26 mouse cellular contexts compared by ENCODE assay signal in the genomic region with DNA sequence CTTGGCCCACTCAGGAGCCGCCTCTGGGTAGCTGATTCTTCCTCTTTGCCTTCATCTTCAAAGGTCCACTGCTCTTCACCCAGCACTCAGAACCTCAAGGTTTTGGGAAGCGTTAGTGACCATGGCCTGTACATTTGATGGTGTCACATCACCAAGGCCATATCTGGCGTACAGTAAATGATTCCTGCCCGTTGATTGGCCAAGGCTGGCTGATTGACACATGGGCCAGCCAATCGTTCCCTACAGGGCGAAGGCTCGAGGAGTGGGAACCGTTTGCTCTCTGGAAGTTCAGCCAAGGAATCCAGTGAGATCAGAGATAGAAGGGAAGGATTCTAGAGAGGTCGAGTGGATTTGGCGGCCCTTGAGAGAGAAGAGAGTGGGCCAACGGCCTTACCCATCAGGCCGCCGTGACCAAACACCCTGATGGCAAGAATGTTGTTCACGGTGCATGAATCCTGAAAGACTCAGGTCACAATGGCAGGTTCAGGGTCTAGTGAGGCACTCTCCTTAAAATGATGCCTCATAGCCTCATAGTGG. TPM values are rescaled to one million over a fixed set of nuclear protein-coding genes. Genes with fewer than 3 reads are reported as not detected.
DNase-seq lines count a peak whose midpoint lies in the region; ATAC-seq lines count a peak whose summit lies in the region.
"Had no signal": no experiment of that assay in that cellular context is flagged by ENCODE, and none has a peak within 500 bp of the region (broad histone marks: within the 10 kb centered on the region; RNA-seq: fewer than 3 reads in every experiment).

No protein-coding gene starts in this region.

- H3K4me3 ChIP-seq in forebrain, embryonic 11.5 days (ENCODE audit: low read depth, low read length) = no peak overlapping the region
- H3K4me3 ChIP-seq in forebrain, embryonic 16.5 days (replicated peaks; ENCODE audit: low read length) = no peak overlapping the region
- H3K4me3 ChIP-seq: forebrain, embryonic 13.5 days; heart, embryonic 10.5 days; liver, embryonic 13.5 days; myocyte; stomach, embryonic 15.5 days had no signal

- WGBS in forebrain, embryonic 11.5 days = 95% methylated on average over 14 of the region's 14 CpGs
- WGBS in forebrain, embryonic 16.5 days = 94% methylated on average over 14 of the region's 14 CpGs

- no peak for ATAC-seq in forebrain, embryonic 11.5 days (replicated peaks; ENCODE audit: low FRiP score)
- no peak for ATAC-seq in forebrain, embryonic 16.5 days
- ATAC-seq: activated CD4-positive, CD25-positive, alpha-beta regulatory T cell, adult 4 months; forebrain, embryonic 13.5 days; inflammation-experienced regulatory T-cells, adult 6 months had no signal

- H3K27ac ChIP-seq in forebrain, embryonic 11.5 days (ENCODE audit: low read depth, low read length) = no peak overlapping the region
- H3K27ac ChIP-seq in forebrain, embryonic 16.5 days (ENCODE audit: low read length) = no peak overlapping the region
- H3K27ac ChIP-seq: forebrain, embryonic 13.5 days; heart, embryonic 10.5 days; liver, embryonic 13.5 days; stomach, embryonic 15.5 days had no signal

- no peaks in the 10 kb centered on the region for H3K9me3 ChIP-seq in forebrain, embryonic 11.5 days (ENCODE audit: control insufficient read depth, low read length)
- H3K9me3 ChIP-seq in forebrain, embryonic 16.5 days (ENCODE audit: control insufficient read depth, low read length) = no peaks in the 10 kb centered on the region
- H3K9me3 ChIP-seq: forebrain, embryonic 13.5 days; heart, embryonic 10.5 days; liver, embryonic 13.5 days; stomach, embryonic 15.5 days had no signal

- H3K27me3 ChIP-seq in forebrain, embryonic 11.5 days (ENCODE audit: control insufficient read depth, insufficient read depth, low read length) = no peaks in the 10 kb centered on the region
- no peaks in the 10 kb centered on the region for H3K27me3 ChIP-seq in forebrain, embryonic 16.5 days (replicated peaks; ENCODE audit: control insufficient read depth, insufficient read depth, low read length)
- H3K27me3 ChIP-seq: forebrain, embryonic 13.5 days; liver, embryonic 13.5 days; stomach, embryonic 15.5 days had no signal

- no peaks in the 10 kb centered on the region for H3K4me1 ChIP-seq in forebrain, embryonic 11.5 days (replicated peaks; ENCODE audit: control insufficient read depth, insufficient read depth, low read length)
- no peaks in the 10 kb centered on the region for H3K4me1 ChIP-seq in forebrain, embryonic 16.5 days (replicated peaks; ENCODE audit: control insufficient read depth, insufficient read depth, low read length)
- H3K4me1 ChIP-seq: forebrain, embryonic 13.5 days; heart, embryonic 10.5 days; liver, embryonic 13.5 days; stomach, embryonic 15.5 days had no signal

- no peak overlapping the region for H3K4me2 ChIP-seq in forebrain, embryonic 11.5 days (ENCODE audit: low read depth, low read length, severe bottlenecking)
- no peak overlapping the region for H3K4me2 ChIP-seq in forebrain, embryonic 16.5 days (ENCODE audit: low read length)
- H3K4me2 ChIP-seq: forebrain, embryonic 13.5 days; liver, embryonic 13.5 days; stomach, embryonic 15.5 days had no signal

- DNase-seq in forebrain, embryonic 11.5 days (ENCODE audit: low spot score) = peak; percentile 46
- DNase-seq in spleen, postnatal 4 days (ENCODE audit: low spot score in 2 of 2) = peak; percentile 10 to 56
- DNase-seq in spleen, postnatal 36 days (ENCODE audit: low spot score in 2 of 2) = no peak
- DNase-seq in induced T-regulatory cell, adult 2 months (ENCODE audit: low read depth) = peak; percentile 37
- no peak for DNase-seq in right cerebral cortex, adult 18-20 months
- no peak for DNase-seq in heart, adult 9 months (ENCODE audit: low spot score in 2 of 2)
- DNase-seq: adrenal gland, postnatal 14 days; cerebellum, postnatal 25 days; gastrocnemius, postnatal 25 days; kidney, adult 9 months; kidney, postnatal 36 days; liver, embryonic 13.5 days; midbrain, embryonic 14.5 days; right cerebral cortex, postnatal 14 days; spleen, adult 18-20 months; thymus, postnatal 14 days had no signal

- H3K9ac ChIP-seq in forebrain, embryonic 11.5 days (ENCODE audit: low read length) = no peak overlapping the region
- no peak overlapping the region for H3K9ac ChIP-seq in forebrain, embryonic 16.5 days (replicated peaks; ENCODE audit: low read depth, low read length)
- H3K9ac ChIP-seq: forebrain, embryonic 13.5 days; liver, embryonic 13.5 days; stomach, embryonic 15.5 days had no signal

- H3K36me3 ChIP-seq in forebrain, embryonic 11.5 days (ENCODE audit: control insufficient read depth, insufficient read depth, low read length) = no peaks in the 10 kb centered on the region
- no peaks in the 10 kb centered on the region for H3K36me3 ChIP-seq in forebrain, embryonic 16.5 days (ENCODE audit: control insufficient read depth, insufficient read depth)
- H3K36me3 ChIP-seq: heart, embryonic 10.5 days; liver, embryonic 13.5 days; stomach, embryonic 15.5 days had no signal

RNA-seq across cellular contexts. Expression of gene Zbp1, which starts 13.1 kb away (rescaled TPM):
- not detected in 2 replicates for polyA plus RNA-seq in forebrain, embryonic 11.5 days (2014; fragmentation: Nextera tagmentation; extraction: Ambion mirVana)
- not detected in 2 replicates for polyA plus RNA-seq in forebrain, embryonic 16.5 days (2015; fragmentation: Nextera tagmentation; extraction: Ambion mirVana)
- polyA plus RNA-seq: forebrain, embryonic 13.5 days; heart, embryonic 10.5 days; hindbrain, embryonic 11.5 days had no signal

RNA-seq across cellular contexts. Expression of gene Pck1, which starts 52.8 kb away (rescaled TPM):
- polyA plus RNA-seq in forebrain, embryonic 11.5 days (2014; fragmentation: Nextera tagmentation; extraction: Ambion mirVana) = not detected in 2 replicates
- polyA plus RNA-seq in forebrain, embryonic 16.5 days (2015; fragmentation: Nextera tagmentation; extraction: Ambion mirVana) = not detected in 2 replicates
- polyA plus RNA-seq: activated CD4-positive, CD25-positive, alpha-beta regulatory T cell, adult 4 months; brain, embryonic 14.5 days; forebrain, embryonic 13.5 days; heart, embryonic 10.5 days; hindbrain, embryonic 11.5 days; inflammation-experienced regulatory T-cells, adult 6 months; lung, embryonic 16.5 days; midbrain, embryonic 14.5 days; myocyte had no signal

Comparison
In these comparisons a context has a peak if more than half of its experiments do, and no peak if none do; other contexts are left out.
1. DNase-seq: peak in forebrain, embryonic 11.5 days (single experiment), spleen, postnatal 4 days (2 of 2) and induced T-regulatory cell, adult 2 months (single experiment); none in spleen, postnatal 36 days (0 of 2), right cerebral cortex, adult 18-20 months (single experiment) and heart, adult 9 months (0 of 2).